Mouse (Mus musculus): ENCODE measurements around the gene Selplg. TPM values are rescaled to one million over a fixed set of nuclear protein-coding genes. Genes with fewer than 3 reads are reported as not detected.
A peak's percentile ranks its signal among the peaks of the same experiment; 100 is the strongest.

Gene Selplg
- polyA plus RNA-seq, 1 experiment from 2014 or later = 4.4 TPM

DNA sequence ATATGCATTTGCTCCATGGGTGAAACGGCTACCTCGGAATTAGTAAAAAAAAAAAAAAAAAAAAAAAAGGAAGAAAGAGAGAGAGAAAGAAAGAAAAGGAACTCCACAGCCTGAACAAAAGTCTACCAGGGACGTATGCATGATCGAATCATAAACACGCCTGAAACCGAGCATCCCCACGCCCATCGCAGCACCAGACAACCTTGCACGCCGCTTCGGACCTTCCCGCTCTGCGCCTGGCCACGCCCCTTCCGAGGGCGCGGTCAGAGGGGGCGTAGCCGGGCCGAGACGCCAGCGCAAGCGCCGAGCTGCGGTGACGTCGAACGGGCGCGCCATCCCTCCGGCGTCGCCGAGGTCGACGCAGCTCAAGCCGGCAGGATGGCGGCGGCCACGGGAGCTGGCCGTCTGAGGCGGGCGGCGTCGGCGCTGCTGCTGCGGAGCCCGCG, 60.0 kb downstream of the Selplg start, which contains the start of the genes Sart3 and Iscu:
TSS of gene Sart3 (minus strand) at position 61 of the 446 bp plus-strand sequence.
TSS of gene Iscu (plus strand) at position 299 of the 446 bp plus-strand sequence.
- H3K27me3 ChIP-seq (replicated peaks) = no peaks in the 10 kb centered on the region
- H3K9ac ChIP-seq = peak within 1 kb of the TSS; percentile 84
- peak; percentile 92 for ATAC-seq
- H3K4me2 ChIP-seq (replicated peaks) = peak within 1 kb of the TSS; percentile 85
- under 1% methylated on average over 49 of the region's 49 CpGs for WGBS
- peak within 1 kb of the TSS; percentile 99 for H3K27ac ChIP-seq
- H3K4me3 ChIP-seq (replicated peaks) = peak within 1 kb of the TSS; percentile 73
- no peaks in the 10 kb centered on the region for H3K9me3 ChIP-seq
- H3K4me1 ChIP-seq (replicated peaks) = peaks cover 17% of the 10 kb centered on the region
- peaks cover 21% of the 10 kb centered on the region for H3K36me3 ChIP-seq

DNA sequence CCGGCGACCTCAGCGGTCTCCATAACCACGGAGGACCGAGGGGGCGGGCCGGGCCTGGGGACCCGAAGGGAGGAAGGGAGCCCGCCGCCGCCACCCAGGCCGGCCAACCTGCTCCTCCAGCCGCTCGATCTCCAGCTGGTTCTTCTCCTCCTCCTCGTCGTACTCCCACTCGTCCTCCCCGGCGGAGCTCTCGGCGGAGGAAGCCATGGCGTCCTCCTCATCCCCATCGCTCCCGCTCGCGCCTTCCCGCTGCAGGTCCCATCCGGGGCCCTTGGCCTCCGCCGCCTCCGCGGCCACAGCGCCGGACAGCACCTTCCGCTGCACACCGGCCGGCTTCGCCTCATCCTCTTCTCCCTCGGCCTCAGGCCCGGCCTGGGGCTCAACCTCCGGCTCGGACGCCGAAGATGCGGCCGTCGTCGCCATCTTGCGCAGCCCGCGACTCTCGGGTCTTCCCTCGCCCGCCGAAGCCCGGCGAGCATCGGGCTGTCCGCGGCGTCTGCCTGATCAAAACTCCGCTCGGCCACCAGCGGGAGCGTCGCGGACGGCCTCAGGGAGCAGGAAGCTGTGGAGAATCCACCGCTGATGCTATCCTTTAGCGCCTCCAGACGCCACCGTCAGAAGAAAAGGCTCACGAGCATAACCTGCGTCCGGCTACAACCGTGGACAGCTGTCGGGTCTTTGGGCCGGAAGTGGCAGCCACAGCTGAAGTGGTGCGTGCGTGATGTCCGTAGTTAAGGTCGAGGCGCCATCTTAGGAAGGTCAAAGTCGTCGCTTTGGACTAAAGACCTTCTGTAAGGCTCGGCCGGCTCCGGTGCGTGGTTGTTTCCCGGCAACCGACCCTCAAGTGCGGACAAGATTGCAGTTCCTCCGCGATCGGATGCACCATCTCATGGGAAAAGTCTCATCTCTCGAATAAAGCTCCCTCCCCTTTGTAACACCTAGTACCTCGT, 61.0 kb downstream of the Selplg start:
- Histone ChIP-seq H3K4me3 (replicated peaks) (peak overlapping the region; percentile 73), H3K36me3 (peaks cover 16% of the 10 kb centered on the region; the same call in 1 of the 2 replicates), H3K9me3 (no peaks in the 10 kb centered on the region), H3K27ac (peak overlapping the region; percentile 99), H3K27me3 (replicated peaks) (no peaks in the 10 kb centered on the region), H3K9ac (peak overlapping the region; percentile 84), H3K4me2 (replicated peaks) (peak overlapping the region; percentile 85), H3K4me1 (replicated peaks) (peaks cover 17% of the 10 kb centered on the region)
- WGBS = under 1% methylated on average over 94 of the region's 97 CpGs
- ATAC-seq = peak; percentile 83

GRCm38 (mm10) chr5:113768806-113769205, 63.6 kb downstream of the Selplg start:
- Histone ChIP-seq H3K9ac (no peak overlapping the region), H3K27ac (no peak overlapping the region), H3K4me1 (replicated peaks) (peaks cover 16% of the 10 kb centered on the region), H3K36me3 (peaks cover 13% of the 10 kb centered on the region), H3K27me3 (replicated peaks) (no peaks in the 10 kb centered on the region), H3K9me3 (no peaks in the 10 kb centered on the region), H3K4me3 (replicated peaks) (no peak overlapping the region), H3K4me2 (replicated peaks) (no peak overlapping the region)
- no peak for ATAC-seq
- 94% methylated on average over 8 of the region's 8 CpGs for WGBS

Other genes with a start within 250 kb of the Selplg start
- 2.4 and 3.7 TPM in 2 replicates for gene Cmklr1, start 182.2 kb downstream of the Selplg start, polyA plus RNA-seq (2015; fragmentation: Nextera tagmentation; extraction: Ambion mirVana)
- gene 1700069L16Rik, start 107.9 kb downstream of the Selplg start, polyA plus RNA-seq (2015; fragmentation: Nextera tagmentation; extraction: Ambion mirVana) = not detected in 2 replicates
- gene Ficd, start 96.8 kb downstream of the Selplg start, polyA plus RNA-seq (2015; fragmentation: Nextera tagmentation; extraction: Ambion mirVana) = 5.4 and 6.2 TPM in 2 replicates
- 40.2 and 43.8 TPM in 2 replicates for gene Sart3, start 60.1 kb downstream of the Selplg start, polyA plus RNA-seq (2015; fragmentation: Nextera tagmentation; extraction: Ambion mirVana)
- 107 and 115 TPM in 2 replicates for gene Iscu, start 59.9 kb downstream of the Selplg start, polyA plus RNA-seq (2015; fragmentation: Nextera tagmentation; extraction: Ambion mirVana)
- gene Tmem119, start 32.1 kb downstream of the Selplg start, polyA plus RNA-seq (2015; fragmentation: Nextera tagmentation; extraction: Ambion mirVana) = 57.5 and 61.9 TPM in 2 replicates
- 167 and 173 TPM in 2 replicates for gene Coro1c, start 76.1 kb upstream of the Selplg start, polyA plus RNA-seq (2015; fragmentation: Nextera tagmentation; extraction: Ambion mirVana)
- gene Ssh1, start 161.2 kb upstream of the Selplg start, polyA plus RNA-seq (2015; fragmentation: Nextera tagmentation; extraction: Ambion mirVana) = 10.1 and 11.8 TPM in 2 replicates
- 13.8 and 17.1 TPM in 2 replicates for gene Dao, start 171.1 kb upstream of the Selplg start, polyA plus RNA-seq (2015; fragmentation: Nextera tagmentation; extraction: Ambion mirVana)
- gene Usp30, start 232.8 kb upstream of the Selplg start, polyA plus RNA-seq (2015; fragmentation: Nextera tagmentation; extraction: Ambion mirVana) = 10.3 and 10.5 TPM in 2 replicates

Measured in intestine, embryonic 15.5 days (tissue).